Mouse (Mus musculus) CH12.LX (cell line): Measurements from ENCODE around the gene Pdia3.

ENCODE experiments used
- CHD2 ChIP-seq: IDR thresholded peaks from 2 replicates; pipeline ENCODE4 v1.6.1; 2011; ENCODE audit warnings: low read length, improper control_type of control experiment
- CTCF ChIP-seq, 2 experiments: IDR thresholded peaks in 1 of 2; conservative IDR thresholded peaks in 1 of 2; 2 replicates each; pipeline ENCODE4 v1.5.1; 2011 to 2012; ENCODE audit warnings: low read depth in 2 of 2, low read length in 2 of 2, improper control_type of control experiment in 1 of 2, inconsistent platforms in 1 of 2, mild to moderate bottlenecking in 1 of 2, moderate library complexity in 1 of 2
- EP300 ChIP-seq: IDR thresholded peaks from 2 replicates; pipeline ENCODE4 v1.6.1; 2011; ENCODE audit warnings: low read length, improper control_type of control experiment
- IRF4 ChIP-seq: IDR thresholded peaks from 2 replicates; pipeline ENCODE4 v1.6.1; 2014; ENCODE audit warnings: low read depth, mild to moderate bottlenecking, inconsistent platforms, low read length, improper control_type of control experiment
- NELFE ChIP-seq: IDR thresholded peaks from 2 replicates; pipeline ENCODE4 v1.6.1; 2011; ENCODE audit warnings: low read depth, low read length, improper control_type of control experiment
- POLR2A ChIP-seq: IDR thresholded peaks from 2 replicates; pipeline ENCODE4 v1.6.1; 2011; ENCODE audit warnings: low read depth, mild to moderate bottlenecking, improper control_type of control experiment, low read length
- ZKSCAN1 ChIP-seq: IDR thresholded peaks from 2 replicates; pipeline ENCODE4 v1.6.1; 2012; ENCODE audit warnings: low read depth, inconsistent platforms, low read length, improper control_type of control experiment, borderline replicate concordance

DNA sequence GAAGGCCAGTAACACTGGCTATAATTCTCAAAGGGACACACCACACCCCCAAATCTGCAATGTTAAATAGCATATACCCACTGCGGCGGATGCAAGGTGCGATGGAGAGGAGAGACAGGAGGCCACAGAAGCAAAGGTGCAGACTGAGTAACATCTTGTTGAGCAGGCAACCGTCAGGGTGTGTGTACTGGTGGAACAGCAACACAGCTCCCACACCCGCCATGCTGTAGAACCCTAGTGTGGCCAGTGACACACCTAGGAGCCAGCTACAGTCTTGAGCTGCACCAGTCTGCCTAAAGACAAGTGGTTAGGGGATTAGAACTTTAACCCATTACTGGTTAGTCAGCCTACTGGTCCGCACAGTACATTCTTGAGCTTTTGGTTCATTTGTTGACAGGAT is 40.3 kb downstream of the Pdia3 start:
- TF ChIP-seq CTCF (conservative IDR thresholded peaks at IDR 0.05 in 1 of 2, IDR thresholded peaks at IDR 0.05 in 1 of 2; ENCODE audit: low read depth in 2 of 2, low read length in 2 of 2) (no peak), CHD2 (no peak), NELFE (no peak), EP300 (no peak), POLR2A (no peak; the same call in 1 of the 2 replicates), IRF4 (no peak), ZKSCAN1 (no peak)
